Mouse (Mus musculus): Measurements from ENCODE around the gene Cadm4.
"Not testable (repeated sequence)": the region's sequence is repeated elsewhere in the genome, so short reads cannot be mapped to it uniquely, and the experiment has no call there.

The Cadm4 gene

DNA sequence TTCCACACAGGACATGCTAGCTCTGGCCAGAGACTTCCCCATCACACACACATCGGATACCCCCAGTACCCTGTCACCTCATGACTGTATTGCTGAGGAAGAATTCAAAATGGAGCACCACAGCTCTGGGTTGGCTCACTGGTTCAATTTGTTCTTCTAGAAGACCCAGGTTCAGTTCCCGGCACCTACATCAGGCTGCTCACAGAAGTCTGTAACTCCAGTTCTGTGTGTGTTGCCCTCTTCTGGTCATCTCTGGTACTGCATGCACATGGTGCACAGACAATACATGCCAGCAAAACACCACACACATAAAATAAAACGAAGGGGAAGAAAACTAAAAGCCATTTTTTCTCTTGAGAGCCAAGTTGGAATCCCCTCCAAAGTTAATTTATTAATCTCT lies 12.7 kb upstream of the Cadm4 start:
- DNase-seq: no peak

DNA sequence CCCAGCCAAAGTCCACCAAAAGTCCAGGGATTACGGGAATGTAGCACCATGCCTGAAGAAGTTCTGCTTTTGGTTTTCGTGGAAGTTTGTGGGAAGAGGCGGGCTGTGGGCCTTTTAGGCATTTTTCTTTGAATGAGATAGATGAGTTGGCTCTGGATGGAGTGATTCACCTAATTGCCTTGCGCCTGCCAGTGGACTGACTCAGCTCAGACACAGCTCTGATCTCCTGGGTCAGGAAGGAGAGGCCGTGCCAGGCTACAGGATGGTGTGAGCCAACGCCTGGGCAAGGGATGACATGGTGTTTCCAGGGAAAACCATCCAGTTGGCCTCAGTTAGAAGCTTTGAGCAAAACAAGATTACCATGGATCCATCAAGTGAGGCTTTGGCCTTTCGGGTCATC lies 11.5 kb upstream of the Cadm4 start:
- DNase-seq: no peak

DNA sequence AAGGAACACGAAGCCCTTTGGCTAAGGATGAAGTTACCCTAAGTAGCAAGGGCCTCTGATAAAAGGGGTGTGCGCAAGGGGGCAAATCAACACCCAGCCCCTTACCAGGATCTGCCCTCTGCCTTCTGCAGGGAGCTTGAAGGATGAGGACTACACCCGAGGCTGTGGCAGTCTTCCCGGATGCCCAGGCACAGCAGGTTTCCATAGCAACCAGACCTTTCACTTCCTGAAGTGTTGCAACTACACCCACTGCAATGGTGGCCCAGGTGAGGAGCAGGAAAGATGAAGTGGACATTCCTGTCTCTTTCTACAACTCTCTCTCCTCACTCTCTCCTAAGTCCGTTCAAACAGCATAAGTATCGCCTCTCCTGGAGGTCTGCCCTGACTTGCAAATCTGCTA lies 9.4 kb upstream of the Cadm4 start:
- no peak for DNase-seq

DNA sequence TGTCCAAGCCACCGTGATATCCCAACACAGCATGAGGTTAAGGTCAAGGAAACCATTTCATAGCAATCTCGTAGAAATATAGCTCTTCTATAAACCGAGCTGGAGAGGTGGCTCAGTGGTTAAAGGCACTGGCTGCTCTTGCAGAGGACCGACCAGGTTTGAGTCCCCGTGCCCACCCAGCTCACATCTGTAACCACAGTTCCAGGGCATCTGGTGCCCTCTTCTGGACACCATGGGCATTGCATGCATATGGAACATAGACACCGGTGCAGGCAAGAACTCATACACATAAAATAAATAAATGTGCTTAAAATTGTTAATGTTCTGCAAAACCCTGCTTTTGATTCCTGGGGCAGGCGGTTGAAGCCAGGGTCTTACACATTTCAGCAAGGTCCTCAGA lies 8.9 kb upstream of the Cadm4 start:
- peak; percentile 46 for DNase-seq

DNA sequence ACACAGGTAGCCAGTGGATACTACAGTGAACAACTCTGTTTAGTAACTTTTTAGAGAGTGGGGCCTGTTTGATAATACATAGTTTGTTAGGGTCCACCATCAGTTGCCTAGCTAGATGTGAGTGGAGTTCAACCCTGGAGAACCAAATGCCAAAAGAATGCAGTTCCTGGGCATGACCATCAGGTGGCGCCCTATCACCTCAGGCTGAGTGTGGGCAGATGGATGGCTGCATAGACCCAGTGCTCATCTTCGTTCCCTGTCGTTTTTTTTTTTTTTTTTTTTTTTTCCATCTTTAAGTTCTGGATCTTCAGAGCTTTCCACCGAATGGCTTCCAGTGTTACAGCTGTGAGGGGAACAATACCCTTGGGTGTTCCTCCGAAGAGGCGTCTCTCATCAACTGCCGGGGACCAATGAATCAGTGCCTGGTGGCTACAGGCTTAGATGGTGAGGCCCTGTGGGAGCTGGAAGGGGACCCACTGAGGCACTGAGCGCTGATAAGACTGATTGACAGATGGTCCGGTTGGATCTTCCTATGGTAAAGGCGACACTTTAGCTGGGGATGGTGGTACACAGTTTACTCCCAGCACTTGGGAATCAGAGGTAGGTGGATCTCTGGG lies 7.8 kb upstream of the Cadm4 start:
- peak; percentile 51 for DNase-seq

DNA sequence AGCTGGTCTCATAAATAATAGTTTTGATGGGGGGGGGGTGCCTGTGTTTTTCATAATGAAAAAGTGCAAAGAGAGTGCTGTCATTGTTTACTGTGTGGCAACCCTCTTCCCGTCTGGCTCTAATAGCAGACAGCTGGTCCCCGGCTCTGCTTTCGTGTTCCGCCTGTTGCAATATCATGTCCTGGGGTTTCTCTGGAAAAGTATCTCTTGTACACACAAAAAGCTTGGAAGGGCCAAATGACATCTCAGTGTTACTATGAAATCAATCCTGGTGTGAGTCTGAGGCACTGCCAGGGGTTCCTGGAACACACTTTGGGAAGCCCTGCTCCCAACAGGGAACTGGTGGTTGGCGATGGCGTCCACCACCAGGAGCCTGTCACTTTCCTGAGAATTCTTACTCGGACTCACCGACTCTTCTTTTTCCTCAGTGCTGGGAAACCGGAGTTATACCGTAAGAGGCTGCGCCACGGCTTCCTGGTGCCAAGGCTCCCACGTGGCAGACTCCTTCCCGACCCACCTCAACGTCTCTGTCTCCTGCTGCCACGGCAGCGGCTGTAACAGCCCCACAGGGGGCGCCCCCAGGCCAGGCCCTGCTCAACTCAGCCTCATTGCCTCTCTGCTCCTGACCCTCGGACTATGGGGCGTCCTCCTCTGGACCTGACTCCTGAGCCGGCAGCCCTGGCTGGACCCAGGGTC lies 6.9 kb upstream of the Cadm4 start:
- DNase-seq: peak; percentile 42

DNA sequence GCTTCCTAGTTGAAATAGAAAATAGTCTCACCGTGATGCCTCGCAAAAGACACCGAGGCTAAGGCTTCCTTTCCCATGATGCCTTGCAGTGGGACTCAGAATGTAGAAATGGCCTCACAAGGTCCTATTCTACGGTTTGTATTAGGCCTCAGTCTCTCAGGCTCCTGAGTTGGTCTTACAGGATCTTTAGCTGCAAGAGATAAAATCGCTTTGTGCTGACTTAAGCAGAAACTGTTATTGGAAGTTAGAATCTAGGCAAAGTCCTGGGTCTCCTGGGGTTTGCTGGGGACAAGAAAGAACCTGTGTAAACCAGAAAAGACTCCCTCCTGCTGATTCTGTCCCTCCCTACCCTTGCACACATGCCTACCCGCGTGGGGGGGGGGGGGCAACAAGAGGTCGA lies 5.5 kb upstream of the Cadm4 start:
- DNase-seq: no peak

DNA sequence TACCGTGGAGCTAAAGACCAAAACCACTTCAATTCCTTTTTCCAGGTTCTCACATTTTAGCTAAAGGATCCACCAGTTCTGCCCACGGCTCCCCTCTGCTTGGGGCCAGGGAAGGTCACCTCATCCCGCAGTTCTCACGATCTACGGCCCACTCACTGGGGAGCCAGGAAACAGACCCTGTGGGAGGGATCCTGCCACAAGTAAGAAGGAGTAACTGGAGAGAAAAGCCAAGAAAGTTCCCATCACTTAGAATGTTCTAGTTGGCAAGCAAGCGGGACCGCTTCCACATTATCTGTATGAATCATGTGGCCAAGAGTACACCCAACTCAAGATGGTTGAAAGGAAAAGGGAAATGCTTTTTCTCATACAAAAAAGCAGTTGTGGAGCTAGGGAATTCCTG lies 5.0 kb upstream of the Cadm4 start:
- DNase-seq: no peak

DNA sequence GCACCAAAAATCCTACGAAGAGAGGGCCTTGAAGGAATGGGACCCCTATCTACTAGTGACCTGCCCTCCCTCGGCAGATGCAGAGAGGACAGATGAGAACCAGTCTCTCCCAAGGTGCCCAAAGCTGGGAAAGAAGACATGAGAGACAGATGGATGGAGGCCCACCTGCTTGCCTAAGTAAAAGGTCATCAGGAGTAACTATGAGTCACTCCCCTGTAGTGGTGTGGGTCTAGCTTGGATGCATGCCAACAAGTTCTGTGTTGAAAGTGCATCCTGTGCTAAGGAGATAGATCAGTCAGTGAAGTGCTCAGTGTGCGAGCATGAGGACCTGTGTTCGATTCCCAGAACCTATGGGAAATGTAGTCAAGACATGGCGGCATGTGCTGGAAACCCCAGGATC lies 2.9 kb upstream of the Cadm4 start:
- no peak for DNase-seq

DNA sequence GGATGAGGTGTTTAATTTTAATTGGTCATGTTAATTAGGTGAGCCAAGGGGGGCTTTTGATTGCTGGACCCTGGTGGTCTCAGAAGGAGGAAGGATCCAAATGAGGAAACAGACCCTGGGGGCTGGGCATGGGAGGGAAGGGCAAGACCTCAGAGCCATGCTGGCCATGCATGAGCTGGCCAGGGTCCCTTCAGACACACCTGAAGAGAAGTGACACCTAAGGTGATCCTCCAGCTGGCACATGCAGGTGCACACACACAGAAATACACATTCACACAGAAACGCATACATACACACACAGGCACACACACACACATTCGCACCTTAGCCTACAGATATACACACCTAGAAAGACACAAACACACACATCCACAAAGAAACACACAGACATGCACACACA lies 2.1 kb upstream of the Cadm4 start:
- DNase-seq: no peak

DNA sequence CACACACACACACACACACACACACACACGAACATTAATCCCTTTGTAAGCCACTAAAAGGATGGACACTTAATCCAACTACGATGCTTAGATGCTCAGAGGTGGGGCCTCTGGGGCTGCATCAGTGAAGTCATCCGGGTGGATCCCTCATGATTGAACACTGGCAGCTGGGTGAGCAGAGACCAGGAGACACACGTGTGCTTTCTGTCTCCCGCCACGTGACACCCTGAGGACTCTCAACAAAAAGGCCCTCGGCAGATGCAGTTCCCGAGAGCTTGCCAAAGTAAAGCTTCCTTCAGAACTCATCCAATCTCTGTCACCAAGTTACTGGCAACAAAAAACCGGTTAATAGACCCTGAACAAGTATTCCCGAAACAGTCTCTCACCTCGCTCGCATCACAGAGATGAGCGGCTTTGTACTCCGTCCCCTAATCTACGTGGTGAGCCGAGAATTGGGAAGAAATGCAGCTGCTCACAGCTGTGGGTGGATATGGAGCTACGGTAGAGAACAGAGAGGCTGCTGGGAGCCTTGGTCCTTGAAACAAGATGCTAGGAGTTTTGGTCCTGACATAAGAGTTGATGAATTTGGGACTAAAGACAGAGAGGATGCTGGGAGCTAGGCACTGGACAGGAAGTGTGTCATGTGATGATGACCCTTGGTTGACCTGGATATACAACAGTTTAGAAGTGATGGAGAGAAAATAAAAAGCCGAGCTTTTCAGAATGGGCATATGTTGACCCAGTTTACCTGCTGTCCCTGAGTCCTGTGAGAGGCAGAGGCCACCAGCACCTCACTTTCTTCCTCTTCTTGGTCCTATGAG lies 1.5 kb upstream of the Cadm4 start:
- DNase-seq: no peak

DNA sequence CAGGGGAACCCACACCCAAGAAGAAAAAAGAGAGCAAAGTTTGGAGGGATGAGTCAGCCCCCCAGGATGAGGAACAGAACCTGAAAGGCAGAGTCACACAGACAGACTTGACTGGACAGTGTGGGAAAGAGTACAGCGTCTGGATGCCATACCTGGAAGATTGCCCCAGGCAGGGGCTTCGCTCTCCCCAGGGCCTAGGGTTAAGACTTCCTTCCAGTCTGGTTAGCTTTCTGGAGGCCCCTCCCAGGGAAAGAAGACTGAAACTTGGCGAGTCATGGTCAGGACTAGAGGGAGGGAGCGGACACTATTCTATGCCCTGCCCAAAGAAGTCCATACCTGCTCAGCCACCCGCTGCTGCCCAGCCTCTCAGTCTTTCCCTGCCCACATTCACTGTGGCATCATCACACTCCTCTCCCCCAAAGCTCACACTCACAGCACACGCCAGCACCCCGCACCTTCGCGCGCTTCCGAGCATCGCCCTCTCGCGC lies 793 bp upstream of the Cadm4 start:
- DNase-seq: no peak

DNA sequence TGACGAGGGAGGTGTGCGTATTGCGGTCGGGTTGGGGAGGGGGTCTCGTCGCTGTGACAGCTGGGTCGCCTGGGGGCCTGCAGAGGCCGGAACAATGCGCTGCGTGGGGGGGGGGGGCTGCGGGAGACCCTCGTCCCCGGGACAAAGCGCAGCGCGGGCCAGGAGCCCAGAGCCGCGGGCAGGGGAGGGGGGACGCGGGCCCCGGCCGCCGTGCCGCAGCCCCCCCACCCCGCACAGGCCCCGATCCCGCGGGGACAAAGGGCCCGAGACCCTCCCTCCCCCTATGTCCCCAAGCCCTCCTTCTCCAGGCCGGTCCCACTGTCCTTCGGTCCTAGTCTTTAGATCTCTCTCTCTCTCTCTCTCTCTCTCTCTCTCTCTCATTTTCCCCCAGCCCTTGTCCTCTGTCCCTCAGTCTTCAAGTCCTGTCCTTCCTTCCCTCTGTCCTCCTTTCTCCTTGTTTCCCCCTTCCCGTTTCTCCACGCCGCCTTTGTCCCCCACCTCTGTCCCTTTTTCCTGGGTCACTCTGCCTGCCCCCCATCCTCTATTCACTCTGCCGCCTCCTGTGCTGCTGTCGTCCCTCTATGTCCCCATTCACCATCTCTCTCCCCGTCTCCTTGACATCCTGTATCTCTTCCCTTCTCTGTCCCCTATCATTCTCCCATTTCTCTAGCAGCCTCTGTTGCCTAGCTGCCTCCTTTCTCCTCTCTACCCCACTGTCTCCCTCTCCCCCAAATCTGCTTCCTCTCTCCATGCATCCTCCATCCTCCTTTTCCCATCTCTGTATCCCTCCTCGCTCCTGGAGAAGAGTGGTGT lies 591 bp downstream of the Cadm4 start:
- no peak for DNase-seq

DNA sequence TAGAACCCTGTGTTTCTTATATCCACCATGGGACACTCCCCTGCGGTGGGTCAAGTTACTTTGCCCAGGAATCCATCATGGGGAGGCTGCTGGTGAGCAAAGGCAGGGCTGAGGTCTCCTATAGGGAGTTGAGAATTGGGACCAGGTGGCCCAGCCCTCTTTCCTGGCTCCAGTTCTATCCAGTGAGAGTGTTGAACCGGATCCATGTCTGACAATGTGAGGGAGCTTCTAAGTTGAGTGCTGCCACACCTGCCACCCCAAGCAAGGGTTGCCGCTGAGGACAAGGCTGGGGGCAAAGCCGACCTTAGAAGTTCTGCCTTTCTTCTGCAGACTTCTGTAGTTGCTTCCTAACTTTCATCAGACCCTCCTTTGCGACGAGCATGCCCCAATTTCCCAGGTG lies 1.5 kb downstream of the Cadm4 start:
- not testable (repeated sequence) for DNase-seq

DNA sequence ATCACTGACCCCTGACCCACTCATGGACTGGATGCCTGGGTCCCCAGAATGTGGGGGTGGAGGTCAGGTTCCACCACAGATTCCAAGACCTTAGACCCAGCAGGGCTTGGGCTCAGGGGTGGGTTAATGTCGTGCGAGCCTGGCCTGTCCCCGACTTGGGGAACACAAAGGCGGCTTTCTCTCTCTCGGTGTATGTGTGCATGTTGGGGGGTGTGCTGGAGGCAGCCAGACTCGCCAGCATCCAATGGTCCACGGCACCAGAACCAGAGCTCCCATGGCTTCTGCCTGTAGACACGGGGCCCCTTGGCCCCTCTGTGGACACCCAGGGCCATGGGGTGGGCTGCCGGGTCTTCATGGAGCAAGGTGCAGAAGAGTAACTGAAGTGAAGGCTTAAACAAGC lies 3.7 kb downstream of the Cadm4 start:
- no peak for DNase-seq

DNA sequence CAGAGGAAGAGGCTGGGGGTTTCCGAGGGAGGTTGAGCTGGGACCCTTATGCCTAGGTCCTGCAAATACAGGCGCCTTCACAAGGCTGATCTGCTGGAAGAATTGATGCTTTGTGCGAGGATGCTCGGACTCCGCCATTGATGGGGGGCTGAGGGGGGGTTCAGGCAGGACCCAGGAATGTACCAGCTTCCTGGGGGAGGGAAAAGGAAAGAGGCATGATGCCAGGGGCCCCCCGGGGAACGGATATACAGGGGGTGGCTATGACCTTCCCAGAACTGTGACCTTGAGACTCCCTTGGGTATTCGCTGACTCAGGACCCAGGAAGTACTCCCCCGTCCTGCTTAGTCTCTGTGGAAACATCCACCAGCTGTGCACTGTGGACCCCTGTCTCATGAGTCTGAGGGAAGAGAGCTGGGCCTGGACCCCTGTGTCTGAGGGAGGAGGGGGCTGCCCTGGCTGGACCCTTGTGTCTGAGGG lies 4.9 kb downstream of the Cadm4 start:
- DNase-seq: peak; percentile 37

DNA sequence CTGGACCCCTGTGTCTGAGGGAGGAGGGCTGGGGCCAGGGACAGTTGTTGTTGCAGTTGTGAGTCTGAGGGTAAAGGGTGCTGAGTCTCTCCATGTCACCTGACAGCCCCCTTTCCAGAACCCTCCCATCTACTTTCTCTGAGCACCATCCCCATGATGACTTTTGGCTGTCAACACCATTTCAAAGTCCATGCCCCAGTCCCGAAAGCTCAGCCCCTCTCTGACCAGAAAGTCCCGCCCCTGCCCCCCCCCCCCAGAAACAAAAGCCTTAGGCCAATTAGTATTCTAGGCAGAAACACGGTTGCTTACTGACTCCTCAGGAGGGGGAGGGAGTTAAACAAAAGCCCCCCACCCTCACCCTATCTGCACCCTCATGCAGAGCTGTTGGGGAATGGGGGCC lies 5.6 kb downstream of the Cadm4 start:
- no peak for DNase-seq

DNA sequence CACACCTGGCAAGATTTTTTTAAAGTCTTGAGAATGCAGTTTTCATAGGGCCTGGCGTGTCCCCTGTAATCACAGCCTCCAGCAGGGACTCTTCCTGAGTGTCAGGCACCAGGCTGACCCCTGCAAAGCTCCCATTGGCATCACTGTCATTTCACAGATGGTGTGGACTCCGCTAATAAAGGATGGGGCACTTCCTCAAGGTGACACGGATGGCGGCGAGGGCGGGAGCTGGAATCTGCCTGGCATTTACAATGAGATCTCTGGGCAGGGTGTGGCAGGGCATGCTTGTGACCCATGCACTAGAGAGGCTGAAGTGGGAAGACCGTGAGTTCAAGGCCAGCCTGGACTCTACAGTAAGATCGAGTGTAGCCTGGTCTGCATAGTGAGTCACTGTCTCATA lies 6.5 kb downstream of the Cadm4 start:
- DNase-seq: no peak

DNA sequence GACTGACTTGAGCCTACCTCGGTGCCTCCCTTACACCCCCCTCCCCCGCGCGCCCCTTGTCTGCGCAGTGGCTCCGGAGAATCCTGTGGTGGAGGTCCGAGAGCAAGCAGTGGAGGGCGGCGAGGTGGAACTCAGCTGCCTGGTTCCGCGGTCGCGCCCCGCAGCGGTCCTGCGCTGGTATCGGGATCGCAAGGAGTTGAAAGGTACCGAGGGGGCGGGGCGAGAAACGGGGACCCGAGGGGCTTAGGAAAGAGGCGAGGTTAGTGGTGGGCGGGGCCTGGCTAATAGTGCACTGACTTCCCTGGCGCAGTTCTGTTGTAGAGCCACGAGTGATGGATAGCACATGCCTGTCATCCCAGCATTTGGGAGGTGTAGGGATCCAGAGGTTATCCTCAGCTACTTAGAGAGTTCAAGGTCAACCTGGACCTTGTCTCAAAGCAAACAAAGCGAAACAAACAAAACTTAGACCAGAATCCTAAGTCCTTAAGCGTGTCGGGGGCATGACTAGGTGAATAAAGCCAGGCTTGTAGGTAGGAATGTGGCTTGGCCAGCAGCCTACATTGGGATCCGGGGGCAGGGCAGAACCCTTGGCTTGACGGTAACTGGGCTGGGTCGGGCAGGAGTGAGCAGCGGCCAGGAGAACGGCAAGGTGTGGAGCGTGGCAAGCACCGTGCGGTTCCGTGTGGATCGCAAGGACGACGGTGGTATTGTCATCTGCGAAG lies 18.2 kb downstream of the Cadm4 start:
- peak; percentile 66 for DNase-seq

DNA sequence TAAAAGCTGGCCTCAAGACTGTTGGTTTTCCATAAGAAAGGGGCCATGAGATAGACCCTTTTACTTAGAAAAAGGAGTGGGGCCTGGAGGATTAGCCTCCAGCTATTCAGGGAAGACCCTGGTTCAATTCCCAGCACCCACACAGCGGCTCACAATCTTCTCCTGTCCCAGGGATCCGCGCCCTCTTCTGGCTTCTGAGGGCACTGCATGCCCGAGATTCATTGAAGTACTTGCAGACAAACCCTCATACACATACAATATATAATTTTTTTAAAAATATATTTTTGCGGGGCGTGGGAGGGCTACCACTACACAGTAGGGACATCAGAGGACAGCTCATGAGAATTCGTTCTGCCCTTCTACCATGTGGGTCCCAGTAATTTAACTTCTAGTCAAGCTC lies 19.1 kb downstream of the Cadm4 start:
- peak; percentile 55 for DNase-seq

DNA sequence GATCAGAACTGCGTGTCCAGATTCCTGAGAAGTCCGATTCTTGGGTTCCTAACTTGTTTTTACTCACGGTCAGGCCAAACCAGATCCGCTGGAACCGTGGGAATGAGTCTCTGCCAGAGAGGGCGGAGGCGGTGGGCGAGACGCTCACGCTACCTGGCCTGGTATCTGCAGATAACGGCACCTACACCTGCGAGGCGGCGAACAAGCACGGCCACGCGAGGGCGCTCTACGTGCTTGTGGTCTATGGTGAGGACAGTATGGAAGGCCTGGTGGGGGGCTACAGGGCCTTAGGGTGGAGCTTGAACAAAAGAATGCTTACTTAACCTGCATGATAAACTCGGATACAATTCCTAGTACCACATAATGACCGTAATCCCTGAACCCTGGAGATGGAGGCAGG lies 19.7 kb downstream of the Cadm4 start:
- no peak for DNase-seq

DNA sequence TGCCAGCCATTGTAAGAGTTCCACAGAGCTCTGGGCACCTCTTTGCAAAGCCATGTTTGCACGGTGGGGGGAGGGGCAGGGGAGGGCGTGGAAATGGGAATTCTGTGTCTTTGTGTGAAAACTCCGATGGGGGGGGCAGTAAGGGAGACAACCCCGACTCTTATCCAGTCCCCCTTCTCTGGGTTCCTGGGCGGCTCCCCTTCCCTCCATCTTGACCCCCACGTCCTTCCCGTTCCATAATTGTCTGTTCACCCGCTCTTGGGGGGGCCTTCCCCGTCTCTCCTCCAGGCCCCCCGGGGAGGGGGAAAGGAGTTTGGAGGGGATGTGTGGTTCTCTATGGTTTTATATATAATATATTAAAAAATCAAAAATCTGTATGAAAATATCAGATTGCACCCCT lies 22.2 kb downstream of the Cadm4 start:
- DNase-seq: peak; percentile 33
